Mouse (Mus musculus) liver, embryonic 11.5 days (tissue): ENCODE data around the gene Kcnj9. TPM values are rescaled to one million over a fixed set of nuclear protein-coding genes. Genes with fewer than 3 reads are reported as not detected.

Source experiments
- ATAC-seq: fragments of 200-750 bp; cut with Nextera tagmentation; replicated peaks from 2 replicates; pipeline ENCODE4 v1.8.0; 2017; ENCODE audit warnings: moderate number of reproducible peaks, mild to moderate bottlenecking, moderate TSS enrichment, moderate library complexity; ENCODE audit not compliant: low FRiP score
- DNase-seq: peaks from one replicate; pipeline ENCODE4 v3.0.0-alpha.2; 2017; ENCODE audit warnings: low spot score
- H3K27ac ChIP-seq: fragments of 300-500 bp; sonication (generic); 2 replicates; pipeline ENCODE4 v1.5.1; 2014; ENCODE audit warnings: mild to moderate bottlenecking, low read depth, low read length, control low read depth
- H3K27me3 ChIP-seq: fragments of 300-500 bp; sonication (generic); replicated peaks from 2 replicates; pipeline ENCODE4 v1.6.1; 2014; ENCODE audit warnings: low read length, mixed read lengths; ENCODE audit not compliant: control insufficient read depth, insufficient read depth
- H3K36me3 ChIP-seq: fragments of 300-500 bp; sonication (generic); 2 replicates; pipeline ENCODE4 v1.6.1; 2014; ENCODE audit warnings: mild to moderate bottlenecking, low read length, moderate library complexity, mixed read lengths; ENCODE audit not compliant: control insufficient read depth, insufficient read depth
- H3K4me1 ChIP-seq: fragments of 300-500 bp; sonication (generic); replicated peaks from 2 replicates; pipeline ENCODE4 v1.6.1; 2014; ENCODE audit warnings: low read length, mixed read lengths; ENCODE audit not compliant: control insufficient read depth, insufficient read depth
- H3K4me2 ChIP-seq: fragments of 300-500 bp; sonication (generic); 2 replicates; pipeline ENCODE4 v1.6.1; 2014; ENCODE audit warnings: mild to moderate bottlenecking, control low read depth, moderate library complexity
- H3K4me3 ChIP-seq: fragments of 300-500 bp; sonication (generic); 2 replicates; pipeline ENCODE4 v1.5.1; 2014; ENCODE audit warnings: low read depth, low read length, control low read depth
- H3K9ac ChIP-seq: fragments of 300-500 bp; sonication (generic); 2 replicates; pipeline ENCODE4 v1.6.1; 2014; ENCODE audit warnings: low read depth, low read length, control low read depth
- H3K9me3 ChIP-seq: fragments of 300-500 bp; sonication (generic); 2 replicates; pipeline ENCODE4 v1.6.1; 2016; ENCODE audit warnings: low read length, inconsistent platforms, mixed read lengths; ENCODE audit not compliant: control insufficient read depth
- WGBS: fragments of 180-500 bp; shearing (Covaris S2); extraction: QIAGEN DNeasy Blood & Tissue Kit; methylation state at CpG from one replicate; pipeline ENCODE4 v1.1.7; 2014; 5-methylcytosine and 5-hydroxymethylcytosine counted together
- polyA plus RNA-seq: library from polyadenylated mRNA; unstranded; fragments of >200 nt; fragmentation: Nextera tagmentation; extraction: Ambion mirVana; gene quantifications from 2 replicates; pipeline ENCODE4 v1.2.1, GENCODE M21; 2014

Gene Kcnj9
- polyA plus RNA-seq, 1 experiment from 2014 or later, result 0.51 TPM

DNA sequence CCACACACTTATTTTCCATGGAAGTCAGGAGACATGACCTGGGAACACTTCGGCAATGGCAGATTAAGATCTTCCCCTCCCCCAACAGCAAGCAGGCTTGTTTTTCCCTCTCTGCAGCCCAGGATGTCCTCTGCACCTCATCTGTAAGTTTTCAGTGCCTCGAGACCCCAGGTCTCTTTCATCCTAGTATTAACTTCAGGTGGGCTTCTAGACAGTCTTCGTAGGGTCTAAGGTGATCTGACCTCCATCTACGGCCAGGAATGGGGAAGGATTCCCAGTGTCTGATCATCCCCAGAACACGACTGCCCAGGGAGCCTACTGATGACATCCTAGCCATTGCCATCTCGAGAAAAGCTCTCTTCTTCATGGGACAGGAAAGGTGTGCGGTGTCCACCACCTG lies 657 bp downstream of the Kcnj9 start:
- H3K4me3 ChIP-seq, result no peak overlapping the region
- no peak for DNase-seq
- no peaks in the 10 kb centered on the region for H3K4me1 ChIP-seq
- no peak for ATAC-seq
- H3K27ac ChIP-seq, result no peak overlapping the region
- H3K9me3 ChIP-seq, result no peaks in the 10 kb centered on the region
- 67% methylated on average over 7 of the region's 7 CpGs for WGBS
- H3K27me3 ChIP-seq, result peaks cover 76% of the 10 kb centered on the region
- H3K36me3 ChIP-seq, result no peaks in the 10 kb centered on the region
- no peak overlapping the region for H3K9ac ChIP-seq
- no peak overlapping the region for H3K4me2 ChIP-seq

- Histone ChIP-seq H3K27ac (no peak overlapping the region), H3K36me3 (no peaks in the 10 kb centered on the region), H3K4me1 (no peaks in the 10 kb centered on the region), H3K4me3 (no peak overlapping the region), H3K9ac (no peak overlapping the region), H3K27me3 (peaks cover 74% of the 10 kb centered on the region), H3K4me2 (no peak overlapping the region), H3K9me3 (no peaks in the 10 kb centered on the region)
- DNase-seq (no peak), ATAC-seq (no peak)
- WGBS, result 71% methylated on average over 3 of the region's 3 CpGs
Measured at GRCm38 (mm10) chr1:172328041-172328440, 1.1 kb downstream of the Kcnj9 start.

DNA sequence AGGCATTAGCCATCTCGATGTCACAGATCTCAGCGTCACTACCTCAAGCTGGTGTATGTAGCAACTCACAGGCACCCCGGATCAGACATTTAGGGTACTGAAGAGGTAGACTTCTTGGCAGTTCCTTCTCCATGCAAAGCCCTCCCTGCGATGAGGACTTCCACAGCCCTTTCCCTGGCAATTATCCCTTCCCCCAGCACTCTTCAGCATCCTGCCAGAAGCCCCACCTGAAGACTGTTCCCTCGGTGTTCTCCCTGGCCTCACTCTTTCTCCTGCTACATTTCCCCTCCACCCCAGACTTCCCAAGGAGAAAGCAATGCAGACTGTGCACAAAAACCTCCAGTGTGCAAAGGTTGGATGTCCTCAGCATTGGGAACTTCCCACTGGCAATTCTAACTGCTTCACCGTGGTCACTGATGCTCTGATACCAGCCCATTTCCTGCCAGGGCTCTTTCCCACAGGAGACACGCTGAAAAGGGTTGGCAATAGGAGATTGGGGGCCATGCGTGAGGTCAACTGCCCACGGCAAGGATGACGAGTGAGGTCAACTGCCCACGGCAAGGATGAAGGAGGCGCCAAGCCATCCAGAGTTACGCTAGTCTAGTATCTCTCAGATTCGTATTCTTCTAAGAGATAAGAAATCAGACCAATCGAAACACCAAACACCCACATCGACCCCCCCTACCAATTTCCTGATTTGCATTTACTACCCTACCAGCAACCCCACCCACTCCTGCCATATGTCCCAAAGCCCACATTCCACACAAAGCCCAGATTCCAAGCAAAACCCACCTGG lies 1.7 kb downstream of the Kcnj9 start:
- H3K27ac ChIP-seq, result no peak overlapping the region
- H3K9me3 ChIP-seq, result no peaks in the 10 kb centered on the region
- no peak overlapping the region for H3K4me3 ChIP-seq
- ATAC-seq (no peak), DNase-seq (no peak)
- H3K4me2 ChIP-seq, result no peak overlapping the region
- H3K9ac ChIP-seq, result no peak overlapping the region
- no peaks in the 10 kb centered on the region for H3K4me1 ChIP-seq
- WGBS, result 71% methylated on average over 16 of the region's 16 CpGs
- no peaks in the 10 kb centered on the region for H3K36me3 ChIP-seq
- peaks cover 77% of the 10 kb centered on the region for H3K27me3 ChIP-seq

- DNase-seq (no peak), ATAC-seq (no peak)
- Histone ChIP-seq H3K9me3 (no peaks in the 10 kb centered on the region), H3K4me1 (no peaks in the 10 kb centered on the region), H3K36me3 (no peaks in the 10 kb centered on the region), H3K9ac (no peak overlapping the region), H3K4me2 (peak overlapping the region; percentile 76), H3K4me3 (peak overlapping the region; percentile 41), H3K27me3 (peaks cover 77% of the 10 kb centered on the region), H3K27ac (no peak overlapping the region)
- 39% methylated on average over 11 of the region's 11 CpGs for WGBS
Measured at GRCm38 (mm10) chr1:172326684-172327083, 2.4 kb downstream of the Kcnj9 start.

- DNase-seq (peak; percentile 66), ATAC-seq (peak; percentile 50; the same call in 1 of the 2 replicates)
- peak overlapping the region; percentile 41 for H3K4me3 ChIP-seq
- H3K4me2 ChIP-seq, result peak overlapping the region; percentile 76
- WGBS, result 14% methylated on average over 94 of the region's 94 CpGs
- H3K27me3 ChIP-seq, result peaks cover 70% of the 10 kb centered on the region
- no peaks in the 10 kb centered on the region for H3K4me1 ChIP-seq
- H3K9ac ChIP-seq, result no peak overlapping the region
- no peaks in the 10 kb centered on the region for H3K9me3 ChIP-seq
- H3K27ac ChIP-seq, result no peak overlapping the region
- H3K36me3 ChIP-seq, result no peaks in the 10 kb centered on the region
Measured at GRCm38 (mm10) chr1:172325680-172326535, 3.2 kb downstream of the Kcnj9 start.

GRCm38 (mm10) chr1:172324725-172325124 lies 4.4 kb downstream of the Kcnj9 start:
- DNase-seq (peak; percentile 59), ATAC-seq (peak; percentile 37; the same call in 1 of the 2 replicates)
- H3K27me3 ChIP-seq, result peaks cover 58% of the 10 kb centered on the region
- H3K4me1 ChIP-seq, result no peaks in the 10 kb centered on the region
- no peak overlapping the region for H3K27ac ChIP-seq
- H3K4me3 ChIP-seq, result no peak overlapping the region
- no peaks in the 10 kb centered on the region for H3K36me3 ChIP-seq
- no peaks in the 10 kb centered on the region for H3K9me3 ChIP-seq
- WGBS, result 12% methylated on average over 7 of the region's 7 CpGs
- H3K4me2 ChIP-seq, result no peak overlapping the region
- H3K9ac ChIP-seq, result no peak overlapping the region

- DNase-seq (no peak), ATAC-seq (no peak)
- Histone ChIP-seq H3K4me2 (no peak overlapping the region), H3K9me3 (no peaks in the 10 kb centered on the region), H3K27me3 (peaks cover 50% of the 10 kb centered on the region), H3K27ac (no peak overlapping the region), H3K9ac (no peak overlapping the region), H3K36me3 (no peaks in the 10 kb centered on the region), H3K4me3 (no peak overlapping the region), H3K4me1 (no peaks in the 10 kb centered on the region)
- WGBS, result 39% methylated on average over 6 of the region's 6 CpGs
Measured at GRCm38 (mm10) chr1:172323801-172324359, 5.2 kb downstream of the Kcnj9 start.

DNA sequence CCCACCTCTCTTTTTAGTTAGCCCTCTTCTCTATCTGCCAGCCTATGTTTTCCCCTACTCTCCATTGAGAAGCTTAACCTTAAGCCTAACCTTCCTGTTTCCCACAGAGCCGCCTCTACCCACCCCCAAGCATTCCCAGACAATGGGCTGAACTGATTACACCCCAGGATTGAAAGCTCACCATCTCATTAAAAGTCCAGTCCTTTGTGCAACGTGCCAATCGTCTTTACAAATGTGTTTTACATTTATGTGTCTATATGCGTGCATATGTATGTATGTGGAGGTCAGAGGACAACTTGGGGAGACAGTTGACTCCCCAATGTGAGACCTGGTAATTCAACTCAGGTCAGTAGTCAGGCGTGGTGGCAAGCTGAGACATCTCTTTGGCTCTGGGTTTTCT lies 5.8 kb downstream of the Kcnj9 start:
- Histone ChIP-seq H3K36me3 (peaks cover 3% of the 10 kb centered on the region; the same call in 1 of the 2 replicates), H3K9ac (no peak overlapping the region), H3K4me3 (no peak overlapping the region), H3K4me2 (no peak overlapping the region), H3K4me1 (no peaks in the 10 kb centered on the region), H3K9me3 (no peaks in the 10 kb centered on the region), H3K27me3 (peaks cover 44% of the 10 kb centered on the region), H3K27ac (no peak overlapping the region)
- DNase-seq, result no peak
- ATAC-seq, result no peak
- 43% methylated on average over 5 of the region's 5 CpGs for WGBS
